Mouse (Mus musculus): ENCODE results near the gene Fam193a.
A peak's percentile ranks its signal among the peaks of the same experiment; 100 is the strongest.

The Fam193a gene

GRCm38 (mm10) chr5:34461841-34462240 lies 92.1 kb downstream of the Fam193a start:
- DNase-seq (ENCODE audit: low spot score), result no peak

GRCm38 (mm10) chr5:34466079-34466478 lies 96.3 kb downstream of the Fam193a start:
- DNase-seq (ENCODE audit: low spot score), result no peak

GRCm38 (mm10) chr5:34466648-34467047 lies 96.9 kb downstream of the Fam193a start:
- DNase-seq (ENCODE audit: low spot score), result no peak

GRCm38 (mm10) chr5:34468039-34468775 lies 98.5 kb downstream of the Fam193a start:
- no peak for DNase-seq (ENCODE audit: low spot score)

- DNase-seq (ENCODE audit: low spot score), result no peak
These were observed 111.2 kb downstream of the Fam193a start for GRCm38 (mm10) chr5:34480926-34481325.

- DNase-seq (ENCODE audit: low spot score), result no peak
These were observed 116.0 kb downstream of the Fam193a start for GRCm38 (mm10) chr5:34485731-34486130.

- no peak for DNase-seq (ENCODE audit: low spot score)
These were observed 117.8 kb downstream of the Fam193a start for GRCm38 (mm10) chr5:34487320-34488090.

GRCm38 (mm10) chr5:34488741-34489417 lies 119.1 kb downstream of the Fam193a start:
- DNase-seq (ENCODE audit: low spot score), result no peak

- no peak for DNase-seq (ENCODE audit: low spot score)
These were observed 119.7 kb downstream of the Fam193a start for GRCm38 (mm10) chr5:34489418-34489787.

- DNase-seq (ENCODE audit: low spot score), result no peak
These were observed 127.0 kb downstream of the Fam193a start for GRCm38 (mm10) chr5:34496745-34497144.

- no peak for DNase-seq (ENCODE audit: low spot score)
These were observed 131.2 kb downstream of the Fam193a start for GRCm38 (mm10) chr5:34500886-34501285.

GRCm38 (mm10) chr5:34501588-34501987 lies 131.9 kb downstream of the Fam193a start:
- no peak for DNase-seq (ENCODE audit: low spot score)

GRCm38 (mm10) chr5:34502411-34502810 lies 132.7 kb downstream of the Fam193a start:
- no peak for DNase-seq (ENCODE audit: low spot score)

- DNase-seq (ENCODE audit: low spot score), result no peak
These were observed 133.1 kb downstream of the Fam193a start for GRCm38 (mm10) chr5:34502821-34503220.

GRCm38 (mm10) chr5:34512486-34512885 lies 142.8 kb downstream of the Fam193a start:
- no peak for DNase-seq (ENCODE audit: low spot score)

GRCm38 (mm10) chr5:34513466-34514217 lies 143.9 kb downstream of the Fam193a start, which contains the start of gene Tnip2:
Gene Tnip2 (minus strand): TSS chr5:34513991.
- DNase-seq (ENCODE audit: low spot score), result peak; percentile 95

- DNase-seq (ENCODE audit: low spot score), result no peak
These were observed 144.5 kb downstream of the Fam193a start for GRCm38 (mm10) chr5:34514218-34514566.

- DNase-seq (ENCODE audit: low spot score), result no peak
These were observed 145.4 kb downstream of the Fam193a start for GRCm38 (mm10) chr5:34515096-34515495.

GRCm38 (mm10) chr5:34517913-34518312 lies 148.2 kb downstream of the Fam193a start:
- DNase-seq (ENCODE audit: low spot score), result peak; percentile 83

GRCm38 (mm10) chr5:34519389-34519910 lies 149.7 kb downstream of the Fam193a start:
- no peak for DNase-seq (ENCODE audit: low spot score)

GRCm38 (mm10) chr5:34520458-34521209 lies 150.9 kb downstream of the Fam193a start:
- DNase-seq (ENCODE audit: low spot score), result no peak

All from urinary bladder, postnatal 25 days (tissue).